Mouse (Mus musculus): Measurements from ENCODE around the gene Mapk8. TPM values are rescaled to one million over a fixed set of nuclear protein-coding genes. Genes with fewer than 3 reads are reported as not detected.

Gene Mapk8
- total RNA-seq, 1 experiment, result 19.6 TPM

DNA sequence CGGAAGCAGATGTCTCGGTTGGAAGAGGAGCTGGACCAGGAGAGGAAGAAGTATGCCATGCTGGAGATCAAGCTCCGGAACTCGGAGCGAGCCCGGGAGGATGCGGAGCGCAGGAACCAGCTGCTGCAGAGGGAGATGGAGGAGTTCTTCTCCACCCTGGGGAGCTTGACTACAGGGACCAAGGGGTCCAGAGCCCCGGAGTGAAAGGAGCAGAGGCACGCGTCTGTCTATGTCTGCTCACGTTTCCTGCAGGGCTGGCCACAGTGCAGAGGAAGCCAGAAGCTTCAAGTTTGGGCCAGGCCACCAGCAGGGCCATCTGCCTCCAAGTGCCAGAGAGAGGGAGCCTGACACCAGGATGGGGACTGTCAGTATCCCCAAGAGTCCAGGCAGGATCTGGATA, 77.6 kb downstream of the Mapk8 start:
- H3K4me1 ChIP-seq (ENCODE audit: control insufficient read depth in 2 of 2, insufficient read depth in 2 of 2, low read length in 2 of 2, poor library complexity in 1 of 2), result peaks cover 0 to 2% of the 10 kb centered on the region in 2 experiments; a peak in 2 of 4 replicates
- no peak overlapping the region for H3K27ac ChIP-seq (ENCODE audit: insufficient read depth, low read depth, low read length, poor library complexity, severe bottlenecking)
- H3K4me3 ChIP-seq (ENCODE audit: insufficient read depth in 1 of 2, low read depth in 1 of 2, low read length in 2 of 2, poor library complexity in 1 of 2, severe bottlenecking in 1 of 2), result no peak overlapping the region
- no peak overlapping the region; the same call in 1 of the 2 replicates for H3K9ac ChIP-seq (ENCODE audit: insufficient read depth, low read depth, low read length, poor library complexity, severe bottlenecking)
- peaks cover 4% of the 10 kb centered on the region; the same call in 1 of the 2 replicates for H3K36me3 ChIP-seq (ENCODE audit: control insufficient read depth, insufficient read depth, low read length, poor library complexity, severe bottlenecking)
- in situ Hi-C loops (cut with MboI; ENCODE audit: low sequenced_read_pairs in 2 of 2, unreplicated experiment in 2 of 2), result no loop called here
- TF ChIP-seq CHD2 (IDR thresholded peaks at IDR 0.05; ENCODE audit: low read depth, low read length) (no peak), HCFC1 (IDR thresholded peaks at IDR 0.05; ENCODE audit: borderline replicate concordance, insufficient read depth, low read length) (no peak), ZC3H11A (IDR thresholded peaks at IDR 0.05; ENCODE audit: borderline replicate concordance, low read depth, low read length) (no peak), MAFK (IDR thresholded peaks at IDR 0.05; ENCODE audit: insufficient read depth, low read depth, low read length) (no peak), ZNF384 (IDR thresholded peaks at IDR 0.05; ENCODE audit: low read depth, low read length) (no peak)
- DNase-seq (ENCODE audit: low read depth, low spot score), result no peak
- no peaks in the 10 kb centered on the region for H3K9me3 ChIP-seq (ENCODE audit: control insufficient read depth, insufficient read depth, low read depth, low read length)

DNA sequence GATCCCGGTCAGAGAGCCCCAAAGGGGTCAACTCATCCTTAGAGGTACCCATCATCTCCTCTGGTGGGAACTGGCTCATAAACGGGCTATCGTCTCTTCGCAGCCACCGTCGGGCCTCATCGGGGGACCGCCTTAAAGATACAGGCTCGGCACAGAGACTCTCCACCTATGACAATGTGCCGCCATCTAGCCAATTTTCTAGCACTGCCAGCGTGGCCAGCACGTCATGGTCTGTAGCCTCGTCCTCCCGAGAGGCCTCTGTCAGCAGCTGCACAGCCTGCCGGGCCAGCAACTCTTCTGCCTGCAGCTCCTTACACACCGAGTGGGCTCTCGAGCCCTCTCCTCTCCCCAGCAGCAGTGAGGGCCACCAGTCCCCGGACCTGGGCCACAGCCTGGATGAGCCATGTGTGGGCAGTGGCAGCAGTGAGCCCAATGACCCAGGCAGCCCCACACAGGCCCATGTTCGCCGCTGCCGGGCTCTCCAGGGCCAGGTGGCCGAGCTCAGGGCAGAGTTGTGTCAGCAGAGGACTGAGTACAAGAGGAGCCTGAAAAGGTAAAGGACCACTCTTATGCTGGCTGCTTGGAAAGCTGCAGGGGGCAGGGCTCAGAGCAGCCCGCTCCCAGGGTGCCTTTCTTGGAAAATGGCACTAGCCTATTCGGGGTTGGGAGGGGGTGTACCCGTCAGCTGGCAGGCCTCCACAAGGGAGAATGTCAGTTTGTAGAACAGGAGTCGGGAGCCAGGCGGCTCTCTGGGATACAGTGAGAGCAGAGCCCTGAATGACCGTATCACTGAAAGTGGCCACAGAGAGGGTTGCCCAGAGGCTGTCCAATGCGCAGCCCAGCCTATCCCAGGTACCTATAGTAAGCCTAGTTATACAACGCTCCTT, 79.8 kb downstream of the Mapk8 start:
- no peak for DNase-seq (ENCODE audit: low read depth, low spot score)
- Histone ChIP-seq H3K4me3 (ENCODE audit: insufficient read depth in 1 of 2, low read depth in 1 of 2, low read length in 2 of 2, poor library complexity in 1 of 2, severe bottlenecking in 1 of 2) (no peak overlapping the region), H3K9ac (ENCODE audit: insufficient read depth, low read depth, low read length, poor library complexity, severe bottlenecking) (no peak overlapping the region; the same call in 1 of the 2 replicates), H3K4me1 (ENCODE audit: control insufficient read depth in 2 of 2, insufficient read depth in 2 of 2, low read length in 2 of 2, poor library complexity in 1 of 2) (peaks cover 2 to 6% of the 10 kb centered on the region in 2 experiments; a peak in 2 of 4 replicates), H3K36me3 (ENCODE audit: control insufficient read depth, insufficient read depth, low read length, poor library complexity, severe bottlenecking) (peaks cover 4% of the 10 kb centered on the region; the same call in 1 of the 2 replicates), H3K9me3 (ENCODE audit: control insufficient read depth, insufficient read depth, low read depth, low read length) (no peaks in the 10 kb centered on the region), H3K27ac (ENCODE audit: insufficient read depth, low read depth, low read length, poor library complexity, severe bottlenecking) (no peak overlapping the region)
- TF ChIP-seq ZNF384 (IDR thresholded peaks at IDR 0.05; ENCODE audit: low read depth, low read length), result no peak
- in situ Hi-C loops (cut with MboI; ENCODE audit: low sequenced_read_pairs in 2 of 2, unreplicated experiment in 2 of 2), result no loop called here

DNA sequence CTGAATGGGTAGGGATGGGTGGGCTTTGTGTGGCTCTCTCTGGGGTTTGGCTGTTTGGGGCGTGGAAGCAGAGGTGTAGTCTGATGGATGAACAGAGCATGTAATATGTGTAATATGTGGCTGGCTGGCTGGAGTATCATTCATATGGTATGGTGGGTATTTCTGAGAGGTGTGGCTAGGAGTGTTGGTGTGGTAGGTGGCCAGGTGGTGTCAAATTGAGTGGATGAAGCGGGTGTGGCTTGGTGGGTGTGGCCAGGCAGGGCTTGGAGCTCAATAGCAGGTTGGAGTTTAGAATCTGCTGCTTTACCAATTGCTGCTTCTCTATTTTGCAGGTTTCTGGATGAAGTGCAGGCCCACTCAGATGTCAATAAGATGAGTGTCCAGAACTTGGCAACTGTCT, 82.9 kb downstream of the Mapk8 start:
- H3K4me3 ChIP-seq (ENCODE audit: insufficient read depth in 1 of 2, low read depth in 1 of 2, low read length in 2 of 2, poor library complexity in 1 of 2, severe bottlenecking in 1 of 2), result no peak overlapping the region
- no peaks in the 10 kb centered on the region for H3K9me3 ChIP-seq (ENCODE audit: control insufficient read depth, insufficient read depth, low read depth, low read length)
- no peak overlapping the region for H3K9ac ChIP-seq (ENCODE audit: insufficient read depth, low read depth, low read length, poor library complexity, severe bottlenecking)
- H3K36me3 ChIP-seq (ENCODE audit: control insufficient read depth, insufficient read depth, low read length, poor library complexity, severe bottlenecking), result peaks cover 4% of the 10 kb centered on the region; the same call in 1 of the 2 replicates
- H3K4me1 ChIP-seq (ENCODE audit: control insufficient read depth in 2 of 2, insufficient read depth in 2 of 2, low read length in 2 of 2, poor library complexity in 1 of 2), result peaks cover 0 to 9% of the 10 kb centered on the region in 2 experiments; a peak in 1 of 4 replicates
- in situ Hi-C loops (cut with MboI; ENCODE audit: low sequenced_read_pairs in 2 of 2, unreplicated experiment in 2 of 2), result no loop called here
- DNase-seq (ENCODE audit: low read depth, low spot score), result no peak
- TF ChIP-seq ZC3H11A (IDR thresholded peaks at IDR 0.05; ENCODE audit: borderline replicate concordance, low read depth, low read length) (no peak), MAFK (IDR thresholded peaks at IDR 0.05; ENCODE audit: insufficient read depth, low read depth, low read length) (no peak), HCFC1 (IDR thresholded peaks at IDR 0.05; ENCODE audit: borderline replicate concordance, insufficient read depth, low read length) (no peak), ZNF384 (IDR thresholded peaks at IDR 0.05; ENCODE audit: low read depth, low read length) (no peak), CHD2 (IDR thresholded peaks at IDR 0.05; ENCODE audit: low read depth, low read length) (no peak)
- no peak overlapping the region for H3K27ac ChIP-seq (ENCODE audit: insufficient read depth, low read depth, low read length, poor library complexity, severe bottlenecking)

DNA sequence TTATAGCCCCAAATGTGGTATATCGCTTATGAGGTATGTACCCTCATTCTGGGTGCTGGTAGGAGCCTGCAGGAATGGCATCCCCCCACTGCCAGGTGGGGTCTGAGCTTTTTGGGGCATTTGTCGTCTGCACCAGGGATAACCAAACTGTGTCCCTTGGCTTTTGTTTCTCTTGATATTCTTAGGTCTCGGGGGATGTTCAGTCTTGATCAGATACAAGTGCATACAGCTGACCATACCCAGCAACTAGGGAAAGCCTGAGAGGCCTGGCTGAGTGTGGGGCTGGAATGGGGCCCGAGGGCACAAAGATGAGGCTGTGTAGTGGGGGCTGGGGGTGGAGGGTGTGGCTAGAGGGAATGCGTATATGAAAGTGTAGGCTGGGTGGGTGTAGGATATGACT, 83.3 kb downstream of the Mapk8 start:
- H3K27ac ChIP-seq (ENCODE audit: insufficient read depth, low read depth, low read length, poor library complexity, severe bottlenecking), result no peak overlapping the region
- H3K9me3 ChIP-seq (ENCODE audit: control insufficient read depth, insufficient read depth, low read depth, low read length), result no peaks in the 10 kb centered on the region
- H3K9ac ChIP-seq (ENCODE audit: insufficient read depth, low read depth, low read length, poor library complexity, severe bottlenecking), result no peak overlapping the region
- no peak for DNase-seq (ENCODE audit: low read depth, low spot score)
- H3K4me1 ChIP-seq (ENCODE audit: control insufficient read depth in 2 of 2, insufficient read depth in 2 of 2, low read length in 2 of 2, poor library complexity in 1 of 2), result peaks cover 0 to 9% of the 10 kb centered on the region in 2 experiments; a peak in 1 of 4 replicates
- peaks cover 4% of the 10 kb centered on the region; the same call in 1 of the 2 replicates for H3K36me3 ChIP-seq (ENCODE audit: control insufficient read depth, insufficient read depth, low read length, poor library complexity, severe bottlenecking)
- in situ Hi-C loops (cut with MboI; ENCODE audit: low sequenced_read_pairs in 2 of 2, unreplicated experiment in 2 of 2), result no loop called here
- H3K4me3 ChIP-seq (ENCODE audit: insufficient read depth in 1 of 2, low read depth in 1 of 2, low read length in 2 of 2, poor library complexity in 1 of 2, severe bottlenecking in 1 of 2), result no peak overlapping the region
- TF ChIP-seq ZNF384 (IDR thresholded peaks at IDR 0.05; ENCODE audit: low read depth, low read length) (no peak), HCFC1 (IDR thresholded peaks at IDR 0.05; ENCODE audit: borderline replicate concordance, insufficient read depth, low read length) (no peak), ZC3H11A (IDR thresholded peaks at IDR 0.05; ENCODE audit: borderline replicate concordance, low read depth, low read length) (no peak), MAFK (IDR thresholded peaks at IDR 0.05; ENCODE audit: insufficient read depth, low read depth, low read length) (no peak), CHD2 (IDR thresholded peaks at IDR 0.05; ENCODE audit: low read depth, low read length) (no peak)
